Mouse (Mus musculus) cerebral cortex, adult 2 months (tissue): ENCODE data around the gene Carm1.

ENCODE experiments used
- WGBS: fragments of 180-500 bp; shearing (Covaris S2); methylation state at CpG from one replicate; pipeline ENCODE4 v1.1.7; 2018; 5-methylcytosine and 5-hydroxymethylcytosine counted together

The Carm1 gene

DNA sequence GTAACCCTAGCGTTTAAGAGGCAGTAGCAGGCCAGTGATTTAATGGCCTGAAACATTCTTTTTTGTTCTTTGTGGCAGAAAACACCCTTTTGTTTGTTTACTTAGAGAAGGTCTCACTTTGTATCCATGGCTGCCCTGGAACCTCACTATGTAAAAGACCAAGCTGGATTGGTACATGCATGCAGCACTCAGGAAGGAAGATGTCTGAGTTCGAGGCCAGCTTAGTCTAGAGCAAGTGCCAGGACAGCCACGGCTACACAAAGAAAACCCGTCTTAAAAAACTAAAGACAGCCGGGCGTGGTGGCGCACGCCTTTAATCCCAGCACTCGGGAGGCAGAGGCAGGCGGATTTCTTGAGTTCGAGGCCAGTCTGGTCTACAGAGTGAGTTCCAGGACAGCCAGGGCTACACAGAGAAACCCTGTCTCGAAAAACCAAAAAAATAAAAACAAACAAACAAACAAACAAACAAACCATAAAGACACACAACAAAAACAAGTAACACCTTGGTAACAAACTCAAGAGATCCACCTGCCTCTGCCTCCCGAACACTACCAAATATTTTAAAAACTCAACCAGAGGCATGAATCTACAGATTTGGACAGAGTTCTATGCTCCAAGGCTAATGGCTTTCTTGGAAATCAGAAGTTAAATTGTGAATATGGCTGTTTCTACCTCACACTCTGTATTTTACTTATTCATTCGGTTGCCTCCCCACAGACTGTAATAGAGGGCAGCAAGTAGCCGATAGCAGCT, 68.3 kb downstream of the Carm1 start:
- 65% methylated on average over 15 of the region's 15 CpGs for WGBS

DNA sequence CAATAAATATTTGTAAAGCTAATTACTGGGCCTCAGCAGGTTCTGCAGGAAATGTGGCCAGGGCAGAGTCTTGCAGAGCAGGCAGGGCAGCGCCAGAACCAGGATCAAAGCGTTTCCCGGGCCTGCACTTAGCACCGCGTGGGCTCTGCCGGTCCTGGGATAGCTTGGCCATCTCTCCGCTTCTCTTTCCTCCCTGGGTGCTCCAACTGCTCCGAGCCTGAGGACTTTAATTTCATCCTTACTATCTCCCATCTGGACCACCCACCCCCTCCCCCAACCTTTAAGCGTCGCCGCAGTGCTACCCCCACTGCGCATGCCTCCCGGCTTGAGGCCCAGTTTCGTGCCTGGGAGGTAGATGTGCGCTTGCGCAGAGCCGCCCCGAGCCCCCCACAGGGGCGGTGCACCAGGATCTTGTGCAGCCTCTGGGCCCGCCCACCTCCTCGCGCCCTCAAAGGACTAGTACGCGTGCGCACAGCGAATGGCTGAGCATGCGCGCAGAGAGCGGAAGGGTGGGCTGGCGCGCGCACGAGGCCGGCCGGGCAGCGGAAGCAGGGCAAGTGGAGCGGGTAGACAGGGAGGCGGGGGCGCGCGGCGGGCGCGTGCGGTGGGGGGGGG, 69.0 kb downstream of the Carm1 start, which contains the start of gene Smarca4:
Gene Smarca4, plus strand, starts transcription at position 553 of the 615 bp plus-strand sequence.
- WGBS = under 1% methylated on average over 45 of the region's 45 CpGs

DNA sequence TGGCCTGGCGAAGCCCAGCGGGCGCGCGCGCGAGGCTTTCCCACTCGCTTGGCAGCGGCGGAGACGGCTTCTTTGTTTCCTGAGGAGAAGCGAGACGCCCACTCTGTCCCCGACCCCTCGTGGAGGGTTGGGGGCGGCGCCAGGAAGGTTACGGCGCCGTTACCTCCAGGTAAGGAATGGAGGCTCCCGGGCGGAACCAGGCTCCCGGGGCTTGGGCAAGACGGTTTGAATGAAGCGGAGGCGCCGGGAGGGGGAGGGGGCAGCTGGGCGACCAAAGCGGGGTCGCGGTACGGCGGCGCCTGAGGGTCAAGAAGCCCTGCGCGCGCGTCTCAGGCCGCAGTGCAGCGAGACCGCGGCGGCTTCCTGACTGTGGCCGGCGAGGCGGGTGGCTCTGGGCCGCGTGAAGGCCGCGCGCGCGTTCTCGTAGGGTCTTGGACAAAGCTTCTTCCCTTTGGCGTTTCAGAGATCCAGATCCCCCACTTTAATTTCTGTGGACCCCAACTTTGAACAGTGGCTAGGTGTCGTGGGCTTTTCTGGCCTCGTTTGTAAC, 69.6 kb downstream of the Carm1 start:
- under 1% methylated on average over 57 of the region's 57 CpGs for WGBS

DNA sequence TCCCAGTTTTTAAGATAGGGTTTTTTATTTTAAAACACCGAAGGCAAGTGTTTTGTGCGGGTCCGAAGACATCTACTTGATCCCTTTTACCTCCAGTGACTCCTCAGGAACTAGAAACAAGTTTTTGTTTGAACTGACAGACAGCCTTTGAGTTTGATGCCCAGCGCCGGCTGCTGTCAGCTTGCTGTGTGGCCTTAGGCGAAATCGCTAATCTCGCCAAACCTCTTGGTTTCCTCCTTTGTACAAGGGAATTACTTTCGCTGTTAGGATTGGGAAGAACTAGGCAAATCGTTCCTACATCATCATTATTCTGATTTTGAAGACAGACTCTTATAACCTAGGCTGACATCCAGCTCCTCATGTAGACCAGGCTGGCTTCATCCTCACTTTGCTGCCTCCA, 70.4 kb downstream of the Carm1 start:
- 2% methylated on average over 10 of the region's 10 CpGs for WGBS

DNA sequence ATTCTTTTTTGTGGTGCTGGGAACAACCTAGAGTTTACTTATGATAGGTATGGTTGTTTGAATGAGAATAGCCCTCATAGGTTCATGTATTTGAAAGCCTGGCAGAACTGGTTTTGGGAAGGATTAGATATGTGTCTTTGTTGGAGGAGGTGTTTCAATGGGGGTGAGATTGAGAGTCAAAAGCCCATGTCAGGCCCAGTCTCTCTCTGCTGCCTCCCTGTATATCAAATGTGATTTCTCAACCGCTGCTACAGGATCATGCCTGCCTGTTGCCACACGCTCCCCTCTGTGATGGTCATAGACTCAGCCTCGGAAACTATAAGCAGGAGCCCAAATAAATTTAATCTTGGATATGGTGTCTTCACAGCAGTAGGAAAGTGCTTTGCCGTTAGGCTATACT, 73.5 kb downstream of the Carm1 start:
- WGBS = 77% methylated on average over 4 of the region's 4 CpGs

DNA sequence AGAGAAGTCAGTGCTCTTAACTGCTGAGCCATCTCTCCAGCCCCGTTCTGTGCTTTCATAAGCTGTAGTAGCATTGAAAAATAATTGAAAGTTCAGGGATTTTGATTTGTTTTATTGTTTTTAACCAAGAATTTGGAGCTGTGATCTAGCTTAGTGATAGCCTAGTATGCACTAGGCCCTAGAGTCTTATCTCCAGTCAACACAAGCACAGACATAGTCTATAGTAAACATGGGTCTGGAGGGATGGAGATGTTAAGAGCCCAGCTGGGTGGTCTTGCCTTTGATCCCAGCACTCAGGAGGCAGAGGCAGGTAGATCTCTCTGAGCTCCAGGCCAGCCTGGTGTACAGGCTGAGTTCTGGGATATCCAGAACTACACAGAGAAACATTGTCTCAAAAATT, 76.0 kb downstream of the Carm1 start:
- WGBS = 95% methylated on average over 1 of the region's 1 CpGs

DNA sequence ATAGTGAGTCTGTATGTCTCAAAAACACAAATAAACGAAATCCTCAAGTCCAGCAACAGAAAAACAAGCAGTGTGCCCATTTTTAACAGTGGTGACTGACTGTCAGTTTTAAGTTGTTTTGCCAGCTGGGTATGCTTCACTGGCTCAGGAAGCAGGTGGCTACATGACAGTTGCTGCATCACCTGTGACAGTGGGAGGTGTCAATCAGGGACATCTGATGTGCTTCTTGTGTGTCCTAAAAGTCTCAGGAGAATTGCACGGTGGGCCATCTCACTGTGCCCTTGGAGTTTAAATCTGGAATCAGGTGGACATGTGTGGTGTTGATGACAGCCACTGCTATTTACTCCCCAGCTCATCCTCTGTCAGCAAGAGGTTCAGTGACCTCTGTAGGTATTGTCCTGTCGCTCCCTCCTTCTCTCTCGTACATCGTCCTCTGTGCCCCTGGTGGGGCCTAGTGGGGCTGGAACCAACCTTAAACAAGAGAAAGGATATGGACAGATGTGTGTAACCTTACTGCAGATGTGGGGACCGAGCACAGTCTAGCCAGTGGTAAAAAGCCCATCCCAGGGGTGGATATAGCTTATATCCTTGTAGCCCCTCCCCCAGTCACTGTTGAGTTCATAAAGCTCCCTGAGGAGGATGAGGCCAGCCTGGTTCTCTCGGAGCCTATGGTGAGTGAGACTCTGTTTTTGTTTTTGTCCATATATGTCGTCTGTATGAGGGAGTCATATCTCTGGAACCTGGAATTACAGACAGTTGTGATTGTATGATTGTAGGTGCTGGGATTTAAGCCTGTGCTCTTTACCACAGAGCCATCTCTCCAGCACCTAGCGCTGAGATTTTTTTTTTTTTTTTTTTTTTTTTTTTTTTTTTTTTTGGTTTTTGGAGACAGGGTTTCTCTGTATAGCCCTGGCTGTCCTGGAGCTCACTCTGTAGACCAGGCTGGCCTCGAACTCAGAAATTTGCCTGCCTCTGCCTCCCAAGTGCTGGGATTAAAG, 78.9 kb downstream of the Carm1 start:
- WGBS = 81% methylated on average over 10 of the region's 10 CpGs

DNA sequence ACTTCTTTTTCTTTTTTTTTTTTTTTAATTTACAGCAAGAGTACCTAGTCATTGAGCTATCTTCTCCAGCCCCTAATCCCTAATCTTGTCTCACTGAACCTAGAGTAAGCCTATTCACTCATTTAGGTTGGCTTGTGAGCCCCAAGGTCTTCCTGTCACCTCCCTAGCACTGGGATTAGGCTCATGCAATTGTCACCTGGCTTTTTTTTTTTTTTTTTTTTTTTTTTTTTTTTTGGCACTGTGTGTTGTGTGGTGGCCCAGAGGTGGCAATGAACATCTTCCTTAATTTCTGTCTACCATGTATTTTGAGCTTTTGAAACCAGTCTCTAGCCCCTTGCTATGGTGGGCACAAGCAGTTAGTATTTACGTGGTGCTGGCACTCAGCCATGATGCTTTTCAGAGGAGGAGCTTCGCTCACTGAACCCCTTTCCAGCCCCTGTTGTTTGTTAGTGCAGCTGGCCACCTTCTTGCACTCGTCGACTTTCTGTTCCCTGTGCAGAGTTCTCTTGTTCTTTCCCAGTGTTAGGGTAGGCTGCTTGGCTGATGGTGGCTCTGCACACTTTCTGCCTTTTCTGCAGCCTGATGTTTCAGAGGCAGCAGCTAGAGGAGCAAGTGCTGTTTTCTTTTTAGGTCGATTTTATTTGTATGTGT, 80.6 kb downstream of the Carm1 start:
- WGBS = 46% methylated on average over 5 of the region's 5 CpGs

DNA sequence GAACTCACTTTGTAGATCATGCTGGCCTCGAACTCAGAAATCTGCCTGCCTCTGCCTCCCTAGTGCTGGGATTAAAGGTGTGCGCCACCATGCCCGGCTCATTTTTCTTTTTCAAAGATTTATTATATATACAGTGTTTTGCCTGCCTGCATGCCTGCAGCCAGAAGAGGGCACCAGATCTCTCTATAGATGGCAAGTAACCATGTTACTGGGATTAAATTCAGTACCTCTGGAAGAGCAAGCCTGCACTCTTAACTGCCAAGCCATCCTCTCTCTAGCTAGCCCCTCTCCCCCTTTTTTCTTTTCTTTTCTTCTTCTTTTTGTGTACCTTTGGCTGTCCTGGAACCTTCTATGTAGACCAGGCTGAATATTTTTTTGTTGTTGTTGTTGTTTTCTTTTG, 84.0 kb downstream of the Carm1 start:
- 64% methylated on average over 3 of the region's 3 CpGs for WGBS

DNA sequence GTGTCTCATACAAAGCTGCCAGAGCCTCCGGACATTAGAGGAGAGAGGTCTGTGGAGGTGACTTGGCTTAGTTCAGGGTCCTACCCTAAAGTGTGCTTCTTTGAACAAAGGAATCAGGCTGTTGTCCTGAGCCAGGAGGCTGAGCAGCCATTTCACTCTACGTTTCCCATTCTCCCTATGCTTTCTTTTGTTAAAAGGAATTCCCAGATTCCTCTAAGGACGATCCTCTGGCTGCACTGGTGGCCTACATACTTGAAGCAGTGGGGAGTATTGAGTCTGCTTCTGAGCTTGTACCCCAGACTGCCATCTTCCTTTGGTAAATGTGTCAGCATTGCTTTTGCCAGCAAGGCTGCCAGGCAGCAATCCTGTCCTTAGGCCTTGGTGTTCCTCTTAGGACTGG, 86.4 kb downstream of the Carm1 start:
- WGBS = 59% methylated on average over 3 of the region's 3 CpGs

DNA sequence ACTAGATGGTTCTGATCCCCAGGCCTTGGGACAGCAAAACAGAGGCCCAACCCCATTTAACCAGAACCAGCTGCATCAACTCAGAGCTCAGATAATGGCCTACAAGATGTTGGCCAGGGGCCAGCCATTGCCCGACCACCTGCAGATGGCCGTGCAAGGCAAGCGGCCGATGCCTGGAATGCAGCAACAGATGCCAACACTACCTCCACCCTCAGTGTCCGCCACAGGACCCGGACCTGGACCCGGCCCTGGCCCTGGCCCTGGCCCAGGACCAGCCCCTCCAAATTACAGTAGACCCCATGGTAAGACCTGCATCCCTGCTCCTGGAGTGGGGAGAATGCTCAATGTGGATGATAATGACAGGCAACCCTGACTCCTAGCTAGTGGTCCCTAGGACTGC, 88.9 kb downstream of the Carm1 start:
- 39% methylated on average over 7 of the region's 7 CpGs for WGBS

DNA sequence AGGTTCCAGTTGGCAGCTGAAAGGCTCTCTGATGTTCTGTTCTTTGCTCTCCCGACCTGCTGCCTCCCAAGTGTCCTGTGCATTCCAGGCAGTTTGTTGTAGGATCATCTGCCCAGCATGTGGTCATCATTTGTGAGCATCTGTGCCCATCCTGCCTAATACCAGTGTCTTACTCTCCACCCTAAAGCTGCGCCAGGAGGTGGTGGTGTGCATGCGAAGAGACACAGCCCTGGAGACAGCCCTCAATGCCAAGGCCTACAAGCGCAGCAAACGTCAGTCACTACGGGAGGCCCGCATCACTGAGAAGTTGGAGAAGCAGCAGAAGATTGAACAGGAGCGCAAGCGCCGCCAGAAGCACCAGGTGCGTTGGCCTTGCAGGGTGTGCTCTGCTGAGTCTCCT, 92.3 kb downstream of the Carm1 start:
- WGBS = 93% methylated on average over 11 of the region's 11 CpGs
